Mouse (Mus musculus) liver, adult 2 months (tissue): Measurements from ENCODE around the gene Pou3f3.

Experiments
- CTCF ChIP-seq: fragments of 200-500 bp; IDR thresholded peaks from 2 replicates; pipeline ENCODE4 v1.5.1; 2011; ENCODE audit warnings: low read depth, low read length, control low read depth
- POLR2A ChIP-seq: fragments of 200-500 bp; IDR thresholded peaks from 2 replicates; pipeline ENCODE4 v1.6.1; 2011; ENCODE audit warnings: low read length, control low read depth; ENCODE audit not compliant: insufficient read depth; ENCODE audit errors: extremely low read depth

- no peak for TF ChIP-seq CTCF
- no peak for TF ChIP-seq POLR2A
These were observed 31.6 kb downstream of the Pou3f3 start for GRCm38 (mm10) chr1:42727161-42727560.
